Mouse (Mus musculus): Measurements from ENCODE around the gene Mrpl20.

- TF ChIP-seq CTCF (IDR thresholded peaks at IDR 0.05; ENCODE audit: borderline replicate concordance, insufficient read depth, low read depth, low read length), result no peak
- no peak for TF ChIP-seq POLR2A (IDR thresholded peaks at IDR 0.05; ENCODE audit: borderline replicate concordance, insufficient read depth, low read length)
These were observed 24.9 kb upstream of the Mrpl20 start for GRCm38 (mm10) chr4:155777816-155778215.
